Mouse (Mus musculus): ENCODE measurements at regions not wholly inside any gene's neighbourhood (a gene's known extent, or its start where the extent isn't known, plus 50 kb on each side); places are given as distances from the start of the nearest gene placed in this dataset.

DNA sequence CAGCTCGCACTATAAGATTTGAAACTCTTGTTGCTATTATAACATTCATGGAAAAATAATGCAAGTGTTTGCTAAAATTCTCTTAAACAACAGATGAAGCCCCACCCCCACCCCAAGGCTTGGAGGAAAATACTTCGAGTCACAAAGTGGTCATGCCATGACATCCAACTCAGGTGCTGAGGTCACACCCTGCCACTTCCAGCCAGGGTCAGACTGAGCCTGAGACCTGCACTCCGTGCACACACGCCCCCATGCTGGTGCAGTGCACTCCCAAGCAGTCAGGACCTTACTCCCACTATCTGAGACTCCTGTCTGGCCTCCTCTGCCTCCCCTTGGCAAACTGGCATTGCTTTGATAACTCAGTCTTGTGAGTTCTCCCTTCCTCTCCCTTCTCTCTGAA, 102.7 kb upstream of the Smad1 start:
- no peak overlapping the region for H3K4me3 ChIP-seq (ENCODE audit: low read length)
- ATAC-seq (ENCODE audit: low read depth): no peak
- no peak overlapping the region for H3K27ac ChIP-seq (ENCODE audit: low read length)
- H3K4me2 ChIP-seq (ENCODE audit: low read depth, low read length): no peak overlapping the region
- no peaks in the 10 kb centered on the region for H3K27me3 ChIP-seq (ENCODE audit: control insufficient read depth, insufficient read depth, low read depth, low read length)
- H3K9ac ChIP-seq (ENCODE audit: low read length): no peak overlapping the region
- H3K9me3 ChIP-seq (ENCODE audit: control insufficient read depth, low read length): no peaks in the 10 kb centered on the region
- H3K36me3 ChIP-seq (ENCODE audit: control insufficient read depth, insufficient read depth, low read length): no peaks in the 10 kb centered on the region
- 65% methylated on average over 4 of the region's 4 CpGs for WGBS
- peaks cover 5% of the 10 kb centered on the region for H3K4me1 ChIP-seq (replicated peaks; ENCODE audit: control insufficient read depth, insufficient read depth, low read length)

- H3K27ac ChIP-seq (ENCODE audit: low read length): no peak overlapping the region
- ATAC-seq (ENCODE audit: low read depth): peak; percentile 47; the same call in 1 of the 2 replicates
- WGBS: 64% methylated on average over 11 of the region's 11 CpGs
- no peaks in the 10 kb centered on the region for H3K9me3 ChIP-seq (ENCODE audit: control insufficient read depth, low read length)
- no peaks in the 10 kb centered on the region for H3K27me3 ChIP-seq (ENCODE audit: control insufficient read depth, insufficient read depth, low read depth, low read length)
- H3K4me2 ChIP-seq (ENCODE audit: low read depth, low read length): no peak overlapping the region
- H3K36me3 ChIP-seq (ENCODE audit: control insufficient read depth, insufficient read depth, low read length): no peaks in the 10 kb centered on the region
- peaks cover 5% of the 10 kb centered on the region for H3K4me1 ChIP-seq (replicated peaks; ENCODE audit: control insufficient read depth, insufficient read depth, low read length)
- H3K4me3 ChIP-seq (ENCODE audit: low read length): no peak overlapping the region
- no peak overlapping the region for H3K9ac ChIP-seq (ENCODE audit: low read length)
Observed at GRCm38 (mm10) chr8:79501238-79501637, 101.9 kb upstream of the Smad1 start.

GRCm38 (mm10) chr8:79499258-79499657, 99.9 kb upstream of the Smad1 start:
- H3K27ac ChIP-seq (ENCODE audit: low read length): no peak overlapping the region
- no peak overlapping the region for H3K4me2 ChIP-seq (ENCODE audit: low read depth, low read length)
- no peaks in the 10 kb centered on the region for H3K36me3 ChIP-seq (ENCODE audit: control insufficient read depth, insufficient read depth, low read length)
- peaks cover 5% of the 10 kb centered on the region for H3K4me1 ChIP-seq (replicated peaks; ENCODE audit: control insufficient read depth, insufficient read depth, low read length)
- no peak for ATAC-seq (ENCODE audit: low read depth)
- WGBS: 89% methylated on average over 2 of the region's 2 CpGs
- H3K9ac ChIP-seq (ENCODE audit: low read length): no peak overlapping the region
- no peaks in the 10 kb centered on the region for H3K27me3 ChIP-seq (ENCODE audit: control insufficient read depth, insufficient read depth, low read depth, low read length)
- no peaks in the 10 kb centered on the region for H3K9me3 ChIP-seq (ENCODE audit: control insufficient read depth, low read length)
- no peak overlapping the region for H3K4me3 ChIP-seq (ENCODE audit: low read length)

DNA sequence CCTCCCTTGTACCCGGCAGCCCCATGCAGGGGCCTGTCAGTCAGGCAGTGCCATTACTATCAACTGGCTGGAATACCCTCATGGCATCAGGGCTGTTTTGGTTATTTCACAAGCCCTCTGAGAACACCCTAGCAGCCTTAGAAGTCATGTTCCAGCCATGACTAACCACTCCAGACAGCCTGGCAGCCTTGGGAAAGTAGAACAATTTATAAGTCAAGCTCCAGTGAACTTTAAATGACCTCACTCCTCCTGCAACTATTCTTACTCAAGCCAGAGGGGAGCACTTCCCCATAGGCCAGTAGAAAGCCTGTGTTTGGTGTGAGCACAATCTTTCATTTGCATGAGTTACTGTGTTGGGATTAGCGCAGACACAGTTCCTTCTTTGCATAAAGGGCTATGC, 99.3 kb upstream of the Smad1 start:
- H3K27me3 ChIP-seq (ENCODE audit: control insufficient read depth, insufficient read depth, low read depth, low read length): no peaks in the 10 kb centered on the region
- H3K9me3 ChIP-seq (ENCODE audit: control insufficient read depth, low read length): no peaks in the 10 kb centered on the region
- no peak overlapping the region for H3K9ac ChIP-seq (ENCODE audit: low read length)
- peaks cover 5% of the 10 kb centered on the region for H3K4me1 ChIP-seq (replicated peaks; ENCODE audit: control insufficient read depth, insufficient read depth, low read length)
- 54% methylated on average over 2 of the region's 2 CpGs for WGBS
- H3K36me3 ChIP-seq (ENCODE audit: control insufficient read depth, insufficient read depth, low read length): no peaks in the 10 kb centered on the region
- H3K27ac ChIP-seq (ENCODE audit: low read length): no peak overlapping the region
- no peak overlapping the region for H3K4me3 ChIP-seq (ENCODE audit: low read length)
- ATAC-seq (ENCODE audit: low read depth): peak; percentile 69
- no peak overlapping the region for H3K4me2 ChIP-seq (ENCODE audit: low read depth, low read length)

DNA sequence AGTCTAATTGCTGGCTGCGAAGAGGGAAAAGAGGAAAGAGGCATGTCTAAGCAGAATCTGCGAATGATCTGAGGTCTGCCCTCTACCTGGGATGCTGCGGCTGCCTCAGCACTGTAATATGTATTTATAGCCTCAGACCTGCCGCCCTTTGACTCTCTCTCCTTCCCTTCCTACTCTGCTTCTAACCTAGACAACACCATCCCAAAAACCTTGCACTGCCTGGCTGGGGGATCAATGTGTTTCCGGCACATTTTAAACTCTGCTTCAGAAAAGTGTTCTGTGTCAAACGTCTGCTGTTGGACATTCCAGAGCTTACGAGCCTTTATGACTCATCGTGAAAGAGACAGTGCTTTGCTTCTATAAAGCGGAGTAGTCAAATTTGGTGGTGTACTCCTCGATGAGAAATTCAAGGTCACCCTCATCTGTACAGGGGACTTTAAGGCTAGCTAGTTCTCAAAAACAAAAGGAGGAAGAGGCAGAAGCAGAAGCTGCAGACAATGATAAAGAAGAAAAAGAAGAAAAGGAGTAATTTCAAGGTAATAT, 91.9 kb upstream of the Smad1 start:
- ATAC-seq (ENCODE audit: low read depth): no peak
- WGBS: 49% methylated on average over 10 of the region's 10 CpGs

GRCm38 (mm10) chr8:79490739-79491138, 91.4 kb upstream of the Smad1 start:
- no peaks in the 10 kb centered on the region for H3K36me3 ChIP-seq (ENCODE audit: control insufficient read depth, insufficient read depth, low read length)
- no peak overlapping the region for H3K4me3 ChIP-seq (ENCODE audit: low read length)
- H3K27ac ChIP-seq (ENCODE audit: low read length): no peak overlapping the region
- H3K4me1 ChIP-seq (replicated peaks; ENCODE audit: control insufficient read depth, insufficient read depth, low read length): no peaks in the 10 kb centered on the region
- no peaks in the 10 kb centered on the region for H3K9me3 ChIP-seq (ENCODE audit: control insufficient read depth, low read length)
- no peak overlapping the region for H3K4me2 ChIP-seq (ENCODE audit: low read depth, low read length)
- no peak for ATAC-seq (ENCODE audit: low read depth)
- H3K27me3 ChIP-seq (ENCODE audit: control insufficient read depth, insufficient read depth, low read depth, low read length): no peaks in the 10 kb centered on the region
- 49% methylated on average over 4 of the region's 4 CpGs for WGBS
- no peak overlapping the region for H3K9ac ChIP-seq (ENCODE audit: low read length)

More for the DNA sequence above, 91.9 kb upstream of the Smad1 start:
- Histone ChIP-seq H3K27ac (ENCODE audit: low read length) (no peak overlapping the region), H3K4me1 (replicated peaks; ENCODE audit: control insufficient read depth, insufficient read depth, low read length) (no peaks in the 10 kb centered on the region), H3K9me3 (ENCODE audit: control insufficient read depth, low read length) (no peaks in the 10 kb centered on the region), H3K4me3 (ENCODE audit: low read length) (no peak overlapping the region), H3K4me2 (ENCODE audit: low read depth, low read length) (no peak overlapping the region), H3K27me3 (ENCODE audit: control insufficient read depth, insufficient read depth, low read depth, low read length) (no peaks in the 10 kb centered on the region), H3K36me3 (ENCODE audit: control insufficient read depth, insufficient read depth, low read length) (no peaks in the 10 kb centered on the region), H3K9ac (ENCODE audit: low read length) (no peak overlapping the region)

GRCm38 (mm10) chr8:79488861-79489260, 89.5 kb upstream of the Smad1 start:
- Histone ChIP-seq H3K27ac (ENCODE audit: low read length) (no peak overlapping the region), H3K4me2 (ENCODE audit: low read depth, low read length) (no peak overlapping the region), H3K9ac (ENCODE audit: low read length) (no peak overlapping the region), H3K9me3 (ENCODE audit: control insufficient read depth, low read length) (no peaks in the 10 kb centered on the region), H3K27me3 (ENCODE audit: control insufficient read depth, insufficient read depth, low read depth, low read length) (no peaks in the 10 kb centered on the region), H3K4me3 (ENCODE audit: low read length) (no peak overlapping the region), H3K36me3 (ENCODE audit: control insufficient read depth, insufficient read depth, low read length) (no peaks in the 10 kb centered on the region), H3K4me1 (replicated peaks; ENCODE audit: control insufficient read depth, insufficient read depth, low read length) (no peaks in the 10 kb centered on the region)
- no peak for ATAC-seq (ENCODE audit: low read depth)
- 72% methylated on average over 2 of the region's 2 CpGs for WGBS

GRCm38 (mm10) chr8:79487597-79487996, 88.3 kb upstream of the Smad1 start:
- Histone ChIP-seq H3K27ac (ENCODE audit: low read length) (no peak overlapping the region), H3K4me2 (ENCODE audit: low read depth, low read length) (no peak overlapping the region), H3K27me3 (ENCODE audit: control insufficient read depth, insufficient read depth, low read depth, low read length) (no peaks in the 10 kb centered on the region), H3K4me1 (replicated peaks; ENCODE audit: control insufficient read depth, insufficient read depth, low read length) (no peaks in the 10 kb centered on the region), H3K4me3 (ENCODE audit: low read length) (no peak overlapping the region), H3K9ac (ENCODE audit: low read length) (no peak overlapping the region), H3K9me3 (ENCODE audit: control insufficient read depth, low read length) (no peaks in the 10 kb centered on the region), H3K36me3 (ENCODE audit: control insufficient read depth, insufficient read depth, low read length) (no peaks in the 10 kb centered on the region)
- WGBS: 76% methylated on average over 6 of the region's 6 CpGs
- ATAC-seq (ENCODE audit: low read depth): no peak

DNA sequence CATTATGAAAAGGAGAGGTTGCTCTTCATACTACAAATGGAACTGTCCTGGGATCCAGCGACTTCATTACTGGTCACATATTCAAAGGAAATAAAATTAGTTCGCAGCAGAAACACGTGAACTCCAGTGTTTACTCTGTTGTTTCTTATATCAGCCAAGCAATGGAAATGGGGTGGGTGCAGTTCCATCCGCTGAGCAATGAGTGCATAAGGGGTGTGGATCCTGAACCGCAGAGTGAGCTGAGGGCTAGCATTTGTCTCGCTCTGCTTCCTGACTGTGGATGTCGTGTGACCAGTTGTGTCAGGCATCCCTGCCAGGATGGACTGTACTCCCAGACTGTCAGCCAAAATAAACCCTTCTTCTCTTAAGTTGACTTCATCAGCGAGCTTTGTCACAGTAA, 80.0 kb upstream of the Smad1 start:
- no peak overlapping the region for H3K4me3 ChIP-seq (ENCODE audit: low read length)
- no peaks in the 10 kb centered on the region for H3K9me3 ChIP-seq (ENCODE audit: control insufficient read depth, low read length)
- no peak for ATAC-seq (ENCODE audit: low read depth)
- H3K36me3 ChIP-seq (ENCODE audit: control insufficient read depth, insufficient read depth, low read length): no peaks in the 10 kb centered on the region
- no peaks in the 10 kb centered on the region for H3K27me3 ChIP-seq (ENCODE audit: control insufficient read depth, insufficient read depth, low read depth, low read length)
- H3K9ac ChIP-seq (ENCODE audit: low read length): no peak overlapping the region
- H3K27ac ChIP-seq (ENCODE audit: low read length): no peak overlapping the region
- H3K4me2 ChIP-seq (ENCODE audit: low read depth, low read length): no peak overlapping the region
- no peaks in the 10 kb centered on the region for H3K4me1 ChIP-seq (replicated peaks; ENCODE audit: control insufficient read depth, insufficient read depth, low read length)
- WGBS: 83% methylated on average over 8 of the region's 8 CpGs

- Histone ChIP-seq H3K27ac (ENCODE audit: low read length) (no peak overlapping the region), H3K4me1 (replicated peaks; ENCODE audit: control insufficient read depth, insufficient read depth, low read length) (no peaks in the 10 kb centered on the region)
- WGBS: 78% methylated on average over 5 of the region's 5 CpGs
Observed at GRCm38 (mm10) chr8:79476012-79476411, 76.7 kb upstream of the Smad1 start.

More at GRCm38 (mm10) chr8:79476012-79476411, 76.7 kb upstream of the Smad1 start:
- ATAC-seq (ENCODE audit: low read depth): no peak
- Histone ChIP-seq H3K27me3 (ENCODE audit: control insufficient read depth, insufficient read depth, low read depth, low read length) (no peaks in the 10 kb centered on the region), H3K36me3 (ENCODE audit: control insufficient read depth, insufficient read depth, low read length) (no peaks in the 10 kb centered on the region), H3K9ac (ENCODE audit: low read length) (no peak overlapping the region), H3K4me3 (ENCODE audit: low read length) (no peak overlapping the region), H3K4me2 (ENCODE audit: low read depth, low read length) (no peak overlapping the region), H3K9me3 (ENCODE audit: control insufficient read depth, low read length) (no peaks in the 10 kb centered on the region)

Data from lung, embryonic 16.5 days (tissue).